Mouse (Mus musculus) MEL-GATA-1-ER (cell line): ENCODE results near the gene Atp5h.

ENCODE experiments used
- DNase-seq: peaks from one replicate; pipeline ENCODE4 v3.0.0-alpha.2; 2012; ENCODE audit warnings: low read depth; ENCODE audit errors: extremely low read depth

Gene Atp5h

DNA sequence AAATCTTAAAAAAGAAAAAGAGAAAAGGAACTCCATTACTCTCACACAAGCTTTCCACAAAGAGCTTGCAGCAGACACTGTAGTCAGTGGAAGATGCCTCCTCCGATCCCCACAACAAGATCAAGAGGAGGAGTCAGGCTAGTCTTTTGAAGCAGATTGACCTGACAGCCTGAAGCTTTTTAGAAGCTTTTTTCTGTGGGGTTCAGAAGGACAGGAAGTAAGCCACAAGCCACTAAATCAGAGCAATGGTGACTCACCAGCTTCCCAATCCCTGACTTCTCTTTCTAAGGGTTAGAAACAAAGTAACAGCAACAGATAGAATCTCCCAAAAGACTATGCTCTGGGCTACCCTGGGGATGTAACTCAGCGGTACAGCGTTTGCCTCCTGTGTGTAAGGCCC lies 19.6 kb upstream of the Atp5h start:
- DNase-seq: no peak

DNA sequence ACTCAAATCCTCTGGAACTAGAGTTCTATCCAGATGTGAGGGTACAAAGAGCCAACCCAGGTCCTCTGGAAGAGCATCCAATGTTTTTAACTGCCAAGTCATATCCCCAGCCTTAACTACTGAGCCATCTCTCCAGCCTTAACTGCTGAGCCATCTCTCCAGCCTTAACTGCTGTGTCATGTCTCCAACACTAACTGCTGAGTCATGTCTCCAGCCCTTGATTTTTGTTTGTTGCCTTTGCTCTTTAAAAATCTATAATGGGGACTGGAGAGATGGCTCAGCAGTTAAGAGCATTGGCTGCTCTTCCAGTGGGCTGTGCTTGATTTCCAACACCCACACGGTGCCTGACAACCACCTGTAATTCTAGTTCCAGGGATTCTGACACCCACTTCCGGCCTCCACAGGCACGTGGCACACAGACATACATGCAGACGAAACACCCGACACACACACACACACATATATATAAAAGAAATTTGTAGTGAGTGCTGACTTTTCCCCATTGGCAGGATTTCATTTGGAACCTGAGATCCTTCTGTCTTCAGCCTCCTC lies 17.9 kb upstream of the Atp5h start:
- no peak for DNase-seq

DNA sequence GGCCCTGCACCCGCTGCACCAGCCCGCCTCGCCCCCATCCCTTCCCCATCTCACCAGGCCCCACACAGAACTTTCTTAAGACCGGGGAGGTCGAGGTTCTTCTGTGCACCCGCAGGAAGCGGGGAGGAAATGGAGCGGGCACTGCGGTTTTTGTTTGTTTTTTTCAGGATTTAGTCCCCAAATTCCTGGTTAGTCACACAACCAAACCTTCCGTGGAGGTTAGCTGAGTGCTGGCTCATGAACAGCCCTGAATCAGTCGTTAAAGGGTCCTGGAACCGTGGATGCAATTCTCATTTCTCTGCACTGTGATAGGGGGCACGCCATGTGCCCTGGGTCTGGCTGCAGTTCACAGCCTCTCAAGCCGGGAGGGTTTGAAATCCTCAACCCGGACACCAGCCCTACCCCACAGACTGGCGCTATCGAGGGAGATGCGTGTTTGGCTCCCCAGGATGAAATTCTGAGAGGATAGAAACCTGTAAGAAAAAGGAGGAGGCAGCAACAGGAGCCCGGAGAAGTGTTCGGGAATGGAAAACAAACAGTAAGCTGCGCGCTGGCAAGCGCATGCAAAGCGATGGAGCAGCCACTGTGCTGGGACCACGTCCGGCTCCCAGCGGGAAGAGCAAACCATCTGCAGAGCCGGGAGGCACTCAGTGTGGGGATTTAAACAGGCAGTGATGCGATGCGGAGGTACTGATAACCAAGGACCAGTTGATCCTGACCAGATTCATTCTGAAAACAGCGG lies 16.0 kb upstream of the Atp5h start:
- no peak for DNase-seq

DNA sequence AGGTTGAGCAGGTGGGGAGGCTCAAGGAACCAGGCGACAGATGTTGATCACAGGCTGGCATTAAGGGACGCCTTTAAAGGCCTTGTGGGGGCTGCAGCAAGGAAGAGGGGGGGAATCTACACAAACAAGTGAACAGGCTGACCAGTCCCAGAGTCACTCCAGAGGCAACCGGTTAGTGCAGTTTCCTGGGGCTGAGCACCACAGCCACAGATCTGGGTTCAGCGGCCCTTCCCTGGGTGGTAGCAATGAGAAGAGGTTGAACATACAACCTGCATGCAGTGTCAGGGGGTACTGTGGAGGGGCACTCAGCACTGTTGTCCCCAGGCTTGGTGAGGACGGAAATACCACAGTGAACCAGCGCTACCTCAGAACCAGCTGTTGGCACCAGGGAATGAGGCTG lies 13.6 kb upstream of the Atp5h start:
- DNase-seq: no peak

DNA sequence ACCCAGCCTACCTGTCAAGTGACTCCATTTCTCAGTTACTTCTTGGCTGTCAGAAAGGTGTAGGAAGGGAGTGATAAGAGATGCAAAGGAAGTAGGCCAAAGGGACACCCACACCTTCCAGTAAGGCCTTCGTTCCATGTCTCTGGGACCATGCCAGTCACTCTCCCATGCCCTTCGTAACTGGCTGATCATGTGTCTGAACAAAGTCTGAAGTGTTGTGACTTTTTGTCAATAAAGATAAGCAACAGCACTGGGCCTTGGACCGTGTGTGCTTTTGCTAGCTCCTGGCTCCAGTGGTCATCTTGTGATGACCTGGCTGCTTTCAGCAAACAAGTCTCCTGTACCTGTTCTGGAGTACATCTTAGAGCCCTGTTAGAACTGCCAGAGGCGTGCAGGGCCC lies 13.1 kb upstream of the Atp5h start:
- DNase-seq: no peak

DNA sequence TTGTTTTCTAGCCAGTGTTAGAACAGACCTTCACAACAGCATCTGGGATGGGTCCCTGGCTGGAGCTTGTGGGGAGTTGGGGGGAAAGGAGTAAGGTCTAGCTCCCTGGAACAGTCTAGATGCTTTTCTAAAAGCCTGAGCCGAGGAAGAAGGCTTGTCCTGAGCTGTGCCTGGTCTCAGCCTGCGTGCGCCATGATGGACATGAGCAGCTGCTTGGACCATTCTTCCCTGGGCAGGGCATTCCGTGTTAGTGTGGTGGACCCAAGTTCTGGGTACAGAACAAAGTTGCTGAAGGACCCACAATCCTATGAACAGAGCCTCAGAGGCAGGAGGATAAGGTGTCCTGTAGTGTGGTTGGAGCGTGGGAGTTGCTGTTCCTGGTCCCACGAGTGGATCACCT lies 10.8 kb upstream of the Atp5h start:
- no peak for DNase-seq

DNA sequence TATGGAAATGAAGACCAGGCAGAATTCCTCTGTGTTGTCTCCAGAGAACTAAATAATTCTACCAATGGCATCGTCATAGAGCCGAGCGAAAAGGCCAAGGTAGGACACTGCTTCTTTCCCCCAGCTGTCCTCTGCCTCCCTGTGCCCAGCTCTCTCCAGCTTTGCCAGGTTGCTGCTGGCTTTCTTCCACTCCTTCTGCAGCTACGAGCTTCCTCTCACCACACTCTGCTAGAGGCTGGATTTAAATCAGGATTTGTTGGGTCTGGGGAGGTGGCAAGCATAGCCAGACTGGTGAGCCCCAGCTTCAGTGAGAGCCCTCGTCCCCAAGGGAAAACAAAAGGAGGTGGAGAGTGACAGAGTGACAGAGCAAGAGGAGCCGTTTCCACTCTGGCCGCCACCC lies 9.5 kb upstream of the Atp5h start:
- DNase-seq: no peak

DNA sequence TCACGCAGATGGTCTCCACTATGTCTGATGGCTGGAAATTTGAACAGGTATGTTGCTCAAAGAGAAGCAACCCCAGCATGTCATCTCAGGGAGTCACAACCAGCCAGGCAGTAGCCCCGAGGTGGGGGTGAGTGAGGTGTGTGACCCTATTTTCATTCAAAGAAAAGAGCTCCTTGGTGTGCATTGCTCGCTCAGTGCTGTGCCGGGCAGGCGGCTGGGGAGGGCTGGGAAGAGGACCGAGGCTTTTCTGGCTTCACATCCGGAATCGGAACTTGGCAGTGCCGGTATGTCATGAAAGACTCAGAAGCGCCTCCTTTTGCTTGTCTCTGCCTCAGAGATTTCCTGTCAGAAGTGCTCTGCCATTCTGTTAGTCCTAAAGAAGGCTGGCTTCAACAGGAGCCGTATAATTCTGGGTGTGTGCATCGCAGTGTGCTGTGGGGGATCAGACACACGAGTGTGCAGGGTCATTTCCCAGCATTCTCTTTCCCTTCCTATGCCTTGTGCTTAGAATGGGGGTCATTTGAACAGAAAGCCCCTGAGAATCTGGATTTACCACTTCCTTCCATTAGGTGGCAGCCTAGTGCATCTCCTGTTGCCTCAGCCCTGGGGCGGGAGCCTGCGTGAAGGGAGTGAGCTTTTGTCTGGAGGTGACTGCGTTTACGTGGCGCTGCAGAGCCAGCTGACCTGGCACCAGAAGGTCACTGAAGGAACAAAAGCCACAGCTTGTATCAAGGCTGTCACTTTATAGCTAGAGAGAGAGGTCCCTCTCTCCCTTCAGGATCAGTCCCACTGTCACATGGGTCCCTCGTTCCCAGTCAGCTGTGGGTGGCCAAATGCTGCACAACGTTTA lies 7.9 kb upstream of the Atp5h start:
- no peak for DNase-seq

DNA sequence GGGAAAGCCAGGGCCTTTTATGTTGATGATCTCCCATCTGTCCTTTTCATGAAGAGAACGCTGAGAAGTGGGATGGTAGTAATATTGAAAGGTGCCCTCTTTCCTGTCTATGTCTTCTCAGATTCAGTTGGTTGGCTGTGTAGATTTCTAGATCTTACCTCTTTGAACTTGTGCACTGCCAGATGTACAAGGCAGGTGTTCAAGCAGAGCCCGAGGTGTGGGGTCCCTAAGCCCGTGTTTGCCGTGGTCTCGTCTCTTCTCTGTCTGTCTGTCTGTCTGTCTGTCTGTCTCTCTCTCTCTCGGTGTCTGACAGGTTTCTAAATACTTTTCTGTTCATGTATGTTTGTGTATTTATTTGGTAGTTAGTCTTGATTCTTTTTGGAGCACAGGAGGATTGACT lies 5.9 kb upstream of the Atp5h start:
- no peak for DNase-seq

DNA sequence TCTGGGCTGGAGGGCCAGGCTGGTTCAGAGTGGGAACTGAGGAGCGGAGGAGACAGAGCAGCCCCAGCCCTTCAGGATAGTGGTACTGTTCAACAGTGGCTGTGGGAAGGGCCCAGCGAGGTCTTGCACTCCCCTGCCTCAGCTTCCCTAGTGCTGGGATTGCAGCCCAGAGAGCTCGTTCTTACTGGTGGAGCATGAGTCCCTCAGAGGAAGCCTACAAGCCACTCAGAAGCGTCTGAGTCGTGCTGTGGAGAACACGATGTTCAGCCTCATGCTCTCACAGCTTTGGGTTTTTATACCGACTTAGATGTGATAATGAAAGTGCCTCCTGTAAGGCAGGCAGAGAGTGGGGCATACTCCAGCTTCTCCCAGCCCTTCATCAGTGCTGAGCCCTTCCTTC lies 4.9 kb upstream of the Atp5h start:
- DNase-seq: no peak

DNA sequence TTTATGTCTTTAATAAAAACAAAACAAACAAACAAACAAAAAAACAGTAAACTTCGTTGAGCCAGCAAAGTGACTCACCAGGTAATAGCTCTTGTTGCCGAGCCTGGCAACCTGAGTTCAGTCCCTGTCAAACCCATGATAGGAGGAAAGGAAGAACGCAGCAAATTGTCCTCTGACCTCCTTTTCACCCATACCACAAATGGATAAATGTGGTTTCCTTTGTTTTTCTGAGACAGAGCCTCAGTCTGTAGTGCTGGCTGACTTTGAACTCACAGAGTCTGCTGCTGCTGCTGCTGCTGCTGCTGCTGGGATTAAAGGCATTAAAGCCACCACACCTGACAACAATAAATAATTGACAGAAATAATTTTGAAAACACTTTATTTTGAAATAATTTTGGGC lies 3.3 kb upstream of the Atp5h start:
- DNase-seq: no peak

DNA sequence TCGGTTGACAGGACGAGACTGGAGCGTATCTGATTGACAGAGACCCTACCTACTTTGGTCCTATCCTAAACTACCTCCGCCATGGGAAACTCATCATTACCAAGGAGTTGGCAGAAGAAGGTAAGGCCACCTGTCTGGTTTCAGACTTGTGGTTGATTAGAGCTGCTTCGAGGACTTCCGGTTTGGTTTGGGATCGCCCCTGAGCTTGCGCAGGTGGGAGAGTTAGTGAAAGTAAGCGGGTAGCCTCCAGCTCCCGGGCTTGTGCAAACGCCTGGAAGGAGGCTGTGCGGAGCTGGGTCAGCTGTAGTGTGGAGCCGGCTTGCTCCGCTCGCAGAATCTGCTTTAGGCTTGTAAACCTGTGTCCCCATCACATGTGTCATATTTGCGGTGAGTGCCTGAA lies 2.2 kb upstream of the Atp5h start:
- DNase-seq: no peak

DNA sequence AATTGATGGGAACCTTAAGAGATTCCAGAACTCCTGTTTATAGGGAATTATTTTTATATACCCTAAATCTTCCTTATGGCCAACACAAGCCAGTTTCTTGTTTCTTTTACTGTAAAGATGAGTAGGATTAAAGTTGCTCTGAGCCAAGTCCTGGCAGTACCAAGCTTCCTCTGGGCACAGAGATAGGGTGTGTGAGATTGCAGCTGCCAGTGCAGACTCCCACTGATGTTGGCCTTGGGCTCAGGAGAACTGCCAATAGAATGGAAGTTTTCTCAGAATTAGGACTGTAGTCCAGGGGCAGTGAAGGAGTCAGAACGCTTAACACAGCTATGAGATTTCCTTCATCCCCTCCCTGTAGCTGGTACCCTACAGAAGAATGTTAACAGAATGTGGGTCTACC lies 1.6 kb upstream of the Atp5h start:
- no peak for DNase-seq

DNA sequence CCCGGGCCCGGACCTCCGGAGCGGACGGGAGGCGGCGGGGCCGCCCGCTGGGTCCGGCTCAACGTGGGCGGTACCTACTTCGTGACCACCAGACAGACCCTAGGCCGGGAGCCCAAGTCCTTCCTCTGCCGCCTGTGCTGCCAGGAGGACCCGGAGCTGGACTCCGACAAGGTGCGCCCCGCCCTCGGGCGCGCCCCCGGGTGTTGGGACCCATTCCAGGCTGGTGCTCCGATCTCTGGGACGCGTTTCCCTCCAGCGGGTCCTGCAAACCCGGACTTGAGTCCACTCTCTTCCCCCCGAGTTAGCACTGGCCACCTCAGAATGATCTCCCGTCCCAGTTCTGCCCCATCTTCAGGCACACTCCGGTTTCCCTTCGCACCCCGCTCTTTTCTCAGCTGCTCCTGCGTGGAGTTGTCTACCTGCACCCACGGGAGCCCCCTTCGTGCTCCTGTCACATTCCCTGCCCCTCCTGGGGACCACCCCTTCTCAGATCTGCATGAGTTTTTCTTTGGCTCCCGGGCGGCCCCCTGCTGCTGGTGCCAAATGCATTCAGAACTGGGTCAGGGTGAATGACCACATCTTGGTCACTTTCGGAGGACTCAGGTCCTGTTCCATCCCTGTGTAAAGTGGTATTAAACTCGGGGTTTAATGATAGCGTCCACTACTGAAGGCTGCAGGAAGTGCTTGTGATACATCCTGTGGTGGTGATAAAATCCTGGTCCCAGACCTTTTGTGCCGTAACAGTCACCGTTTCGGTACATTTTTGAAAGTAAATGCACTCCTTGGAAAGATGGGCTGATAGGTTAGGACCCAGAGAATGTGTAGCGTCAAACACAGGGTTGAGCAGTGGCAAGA lies 801 bp upstream of the Atp5h start:
- no peak for DNase-seq

DNA sequence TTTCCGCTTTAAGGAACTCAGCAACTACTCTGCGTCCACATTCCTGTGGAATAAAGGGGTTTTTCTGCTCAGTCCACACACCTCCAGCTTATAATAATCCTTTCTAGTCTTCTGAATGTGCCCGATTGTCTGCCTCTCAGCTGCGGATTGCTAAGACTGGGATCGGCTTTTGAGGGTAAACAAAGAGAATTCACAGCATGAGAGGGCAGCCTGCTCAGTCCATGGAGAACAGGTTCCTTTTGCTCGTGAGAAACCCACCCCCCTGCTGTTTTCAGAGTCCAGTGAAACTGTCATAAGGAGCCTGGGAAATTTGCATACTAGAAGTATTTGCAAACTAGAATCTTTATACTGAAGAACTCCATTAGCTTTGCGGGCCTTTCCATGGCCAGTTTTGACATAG lies 10.2 kb downstream of the Atp5h start:
- DNase-seq: no peak

DNA sequence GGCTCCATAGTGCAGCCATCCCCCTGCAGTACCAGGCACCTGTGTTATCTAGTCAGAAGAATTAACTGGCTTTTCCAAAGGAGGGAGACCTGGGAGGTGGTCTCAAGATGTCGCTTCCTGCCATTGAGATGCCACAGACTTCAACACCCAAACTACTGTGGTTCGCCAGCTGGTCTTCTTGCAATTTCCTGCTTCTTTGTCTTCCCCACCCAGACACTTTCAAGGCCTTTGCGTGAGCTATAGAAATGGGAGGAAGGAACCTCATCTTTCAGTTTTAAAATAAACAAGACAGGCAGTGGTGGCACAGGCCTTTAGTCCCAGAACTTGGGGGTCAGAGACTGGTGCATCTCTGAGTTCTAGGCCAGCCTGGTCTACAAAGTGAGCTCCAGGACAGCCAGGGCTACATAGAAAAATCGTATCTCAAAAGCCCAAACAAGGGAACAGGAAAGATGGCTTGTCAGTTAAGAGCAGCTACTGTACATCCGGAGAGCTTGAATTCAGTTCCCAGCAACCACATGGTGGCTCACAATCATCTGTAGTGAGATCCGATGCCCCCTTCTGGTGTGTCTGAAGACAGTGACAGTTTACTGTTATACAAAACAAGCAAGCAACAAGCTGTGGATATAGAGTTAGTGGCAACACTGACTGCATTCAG lies 11.4 kb downstream of the Atp5h start:
- DNase-seq: no peak

DNA sequence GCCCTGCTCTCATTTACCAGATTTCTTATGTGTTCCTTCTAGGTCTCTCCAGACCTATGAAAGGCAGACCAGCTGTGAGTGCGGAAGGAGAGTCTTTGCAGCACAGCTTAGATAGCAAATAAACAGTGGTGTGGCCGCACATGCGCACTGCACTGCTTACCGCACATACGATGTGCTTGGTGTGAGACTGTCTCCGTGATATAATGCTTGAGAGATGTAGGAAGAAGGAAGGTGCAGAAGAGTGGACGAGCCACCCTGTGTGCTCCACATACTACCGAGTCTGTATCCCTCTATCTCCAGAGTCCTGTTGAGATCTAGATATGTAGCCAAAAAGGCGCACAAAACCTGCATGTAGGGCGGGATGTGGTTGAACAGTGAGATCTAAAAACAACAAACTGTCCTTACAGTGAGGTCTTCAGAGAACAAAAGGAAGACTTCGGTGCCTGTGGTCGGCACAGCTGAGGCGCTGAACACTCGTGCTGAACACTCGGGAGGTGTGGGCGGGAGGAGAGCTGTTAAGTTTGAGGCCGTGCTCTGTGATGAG lies 12.8 kb downstream of the Atp5h start:
- no peak for DNase-seq

DNA sequence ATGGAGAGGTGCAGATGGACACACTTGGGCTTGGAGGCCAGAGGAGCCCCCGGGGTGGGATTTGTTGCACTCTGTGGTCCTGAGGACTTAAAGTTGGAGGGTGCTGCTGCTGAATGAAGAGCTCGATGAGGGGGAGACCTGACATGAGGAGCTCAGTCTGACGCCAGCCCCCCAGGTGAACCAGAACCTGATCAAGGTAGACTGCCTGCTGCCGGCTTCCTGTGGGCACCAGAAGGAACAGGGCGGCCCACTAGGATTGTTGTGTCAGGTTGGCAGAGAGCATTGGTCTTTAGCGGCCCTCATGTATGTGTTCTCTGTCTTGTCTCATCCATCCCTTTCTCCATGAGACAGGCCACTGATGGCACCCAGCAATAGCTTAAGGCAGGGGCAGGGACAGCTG lies 14.0 kb downstream of the Atp5h start:
- DNase-seq: no peak

DNA sequence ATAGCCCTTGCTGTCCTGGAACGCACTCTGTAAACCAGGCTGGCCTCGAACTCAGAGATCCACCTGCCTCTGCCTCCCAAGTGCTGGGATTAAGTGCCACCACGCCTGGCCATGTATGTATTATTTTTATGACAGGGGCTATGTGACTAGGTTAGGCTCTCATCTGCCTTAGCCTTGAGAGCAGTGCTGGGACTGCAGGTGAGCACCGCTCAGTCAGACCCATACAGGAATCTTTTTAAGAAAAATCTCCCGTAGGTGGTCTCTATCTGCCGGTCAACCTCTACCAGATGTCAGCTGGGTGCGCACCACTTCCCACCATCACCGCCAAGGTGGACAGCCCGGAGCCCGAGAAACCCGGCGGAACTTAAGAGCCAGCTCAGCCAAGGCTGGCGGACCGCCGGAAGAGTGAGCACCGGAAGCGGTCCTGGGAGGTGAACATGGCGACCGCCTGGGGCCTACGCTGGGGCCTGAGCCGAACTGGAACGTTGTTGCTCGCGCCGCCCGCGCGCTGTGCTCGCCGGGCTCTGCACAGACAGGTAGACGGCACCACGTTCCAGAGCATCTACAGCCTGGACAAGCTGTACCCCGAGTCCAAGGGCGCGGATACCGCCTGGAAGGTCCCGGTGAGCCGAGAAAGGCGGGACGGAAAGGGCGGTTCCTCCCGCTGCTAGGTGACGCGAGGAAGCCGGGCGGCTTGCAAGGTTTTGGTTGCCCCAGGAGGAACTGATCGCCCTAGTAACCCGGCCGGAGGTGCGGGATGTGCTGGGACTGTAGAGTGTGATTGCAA lies 16.2 kb downstream of the Atp5h start, which contains the start of gene Mrpl58:
Gene Mrpl58 (plus strand): TSS at position 415 of the 787 bp plus-strand sequence.
- peak; percentile 70 for DNase-seq
